Mouse (Mus musculus) heart, embryonic 11.5 days (tissue): ENCODE results near the gene Zyx. TPM values are rescaled to one million over a fixed set of nuclear protein-coding genes. Genes with fewer than 3 reads are reported as not detected.

Experiments
- ATAC-seq: fragments of 200-750 bp; cut with Nextera tagmentation; replicated peaks from 2 replicates; pipeline ENCODE4 v1.8.0; 2017; ENCODE audit warnings: moderate library complexity; ENCODE audit not compliant: insufficient number of reproducible peaks, low FRiP score, low TSS enrichment
- H3K27ac ChIP-seq: fragments of 300-500 bp; sonication (generic); 2 replicates; pipeline ENCODE4 v1.5.1; 2014; ENCODE audit warnings: mild to moderate bottlenecking, low read depth, low read length
- H3K27me3 ChIP-seq: fragments of 300-500 bp; sonication (generic); 2 replicates; pipeline ENCODE4 v1.6.1; 2014; ENCODE audit warnings: mild to moderate bottlenecking, low read length, mixed read lengths; ENCODE audit not compliant: control insufficient read depth, insufficient read depth
- H3K36me3 ChIP-seq: fragments of 300-500 bp; sonication (generic); 2 replicates; pipeline ENCODE4 v1.6.1; 2014; ENCODE audit warnings: mild to moderate bottlenecking, low read length, moderate library complexity, mixed read lengths; ENCODE audit not compliant: control insufficient read depth, insufficient read depth
- H3K4me1 ChIP-seq: fragments of 300-500 bp; sonication (generic); 2 replicates; pipeline ENCODE4 v1.6.1; 2014; ENCODE audit warnings: low read length; ENCODE audit not compliant: control insufficient read depth, insufficient read depth
- H3K4me2 ChIP-seq: fragments of 300-500 bp; sonication (generic); 2 replicates; pipeline ENCODE4 v1.6.1; 2014; ENCODE audit warnings: mild to moderate bottlenecking, moderate library complexity
- H3K4me3 ChIP-seq: fragments of 300-500 bp; sonication (generic); 2 replicates; pipeline ENCODE4 v1.5.1; 2014; ENCODE audit warnings: low read depth, low read length
- H3K9ac ChIP-seq: fragments of 300-500 bp; sonication (generic); 2 replicates; pipeline ENCODE4 v1.6.1; 2014; ENCODE audit warnings: mild to moderate bottlenecking, low read depth, low read length, moderate library complexity
- H3K9me3 ChIP-seq: fragments of 300-500 bp; sonication (generic); replicated peaks from 2 replicates; pipeline ENCODE4 v1.6.1; 2016; ENCODE audit warnings: low read length; ENCODE audit not compliant: control insufficient read depth
- WGBS: fragments of 180-500 bp; shearing (Covaris S2); extraction: QIAGEN DNeasy Blood & Tissue Kit; methylation state at CpG from one replicate; pipeline ENCODE4 v1.1.7; 2014; ENCODE audit not compliant: insufficient replicate concordance; 5-methylcytosine and 5-hydroxymethylcytosine counted together
- polyA plus RNA-seq: library from polyadenylated mRNA; unstranded; fragments of >200 nt; fragmentation: Nextera tagmentation; extraction: Ambion mirVana; gene quantifications from 2 replicates; pipeline ENCODE4 v1.2.1, GENCODE M21; 2014

Gene Zyx
- polyA plus RNA-seq, 1 experiment from 2014 or later: 159 TPM

DNA sequence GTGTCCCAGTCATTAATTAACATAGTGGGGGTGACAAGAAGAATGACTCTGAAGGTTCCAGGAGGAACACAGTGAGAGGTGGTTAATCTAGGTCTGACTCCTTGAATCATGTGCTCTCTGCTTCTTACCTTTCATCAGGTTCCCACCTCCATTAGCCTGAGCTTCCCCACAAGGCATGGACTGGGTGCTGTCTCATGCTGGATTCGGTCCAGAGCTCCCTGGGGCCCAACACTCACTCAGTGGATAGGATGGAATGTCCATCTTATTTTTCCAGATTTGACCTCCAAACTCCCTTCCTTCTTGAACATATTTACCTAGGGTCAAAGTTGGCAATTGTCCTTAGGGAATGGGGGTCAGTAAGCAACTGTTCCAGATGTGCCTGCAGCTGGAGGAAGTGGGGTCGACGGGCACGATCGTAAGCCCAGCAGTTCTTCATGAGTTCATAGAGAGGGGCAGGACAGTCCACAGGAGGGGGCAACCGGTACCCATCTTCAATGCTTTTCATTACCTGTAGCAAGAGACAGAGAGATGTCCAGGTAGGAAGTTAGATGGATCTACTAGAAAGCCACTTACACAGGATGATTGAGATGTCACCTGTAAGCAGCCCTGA lies 10.9 kb downstream of the Zyx start:
- Histone ChIP-seq H3K9me3 (no peaks in the 10 kb centered on the region), H3K27ac (peak overlapping the region; percentile 66; the same call in 1 of the 2 replicates), H3K4me1 (peaks cover 49% of the 10 kb centered on the region), H3K9ac (no peak overlapping the region), H3K36me3 (peaks cover 40% of the 10 kb centered on the region), H3K4me2 (no peak overlapping the region), H3K4me3 (no peak overlapping the region), H3K27me3 (no peaks in the 10 kb centered on the region)
- 81% methylated on average over 6 of the region's 6 CpGs for WGBS
- ATAC-seq: no peak

DNA sequence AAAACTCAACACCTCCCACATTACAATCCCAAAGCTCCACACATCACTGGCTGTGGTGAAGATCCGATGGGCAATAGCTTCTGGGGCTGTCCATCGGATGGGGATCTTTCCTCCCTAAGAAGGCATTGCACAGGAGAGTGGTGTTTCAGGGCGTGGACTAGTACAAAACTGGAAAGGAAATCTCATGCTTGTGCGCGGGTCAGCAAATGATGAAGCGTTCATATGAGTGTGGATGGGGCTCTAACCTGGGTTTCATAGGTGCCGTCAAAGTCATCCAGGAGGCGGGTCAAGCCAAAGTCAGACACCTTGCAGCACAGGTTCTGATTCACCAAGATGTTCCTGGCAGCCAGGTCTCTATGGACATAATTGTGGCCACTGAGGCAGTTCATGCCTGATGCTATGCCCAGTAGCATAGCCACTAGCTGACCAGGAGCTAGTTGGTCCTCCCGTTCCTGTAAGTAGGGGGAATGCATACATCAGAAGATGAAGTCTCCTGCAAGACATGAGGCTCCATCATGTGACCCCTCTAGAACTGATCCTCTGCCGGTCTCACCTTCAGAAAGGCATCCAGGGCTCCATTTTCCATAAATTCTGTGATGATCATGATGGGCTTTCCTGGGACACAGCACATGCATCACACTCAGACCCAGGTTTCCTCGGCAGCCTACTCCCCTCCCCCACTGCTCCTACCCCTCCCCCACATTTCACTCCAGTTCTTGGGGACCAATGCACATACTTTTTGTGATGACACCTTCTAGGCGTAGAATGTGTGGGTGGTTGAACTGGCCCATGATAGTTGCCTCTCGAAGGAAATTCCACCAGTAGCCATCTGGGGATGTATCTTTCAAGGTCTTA lies 11.8 kb downstream of the Zyx start:
- Histone ChIP-seq H3K36me3 (peaks cover 32% of the 10 kb centered on the region), H3K27me3 (no peaks in the 10 kb centered on the region), H3K27ac (no peak overlapping the region), H3K4me1 (peaks cover 42% of the 10 kb centered on the region), H3K4me2 (no peak overlapping the region), H3K9ac (no peak overlapping the region), H3K9me3 (no peaks in the 10 kb centered on the region), H3K4me3 (no peak overlapping the region)
- 87% methylated on average over 13 of the region's 13 CpGs for WGBS
- ATAC-seq: no peak

DNA sequence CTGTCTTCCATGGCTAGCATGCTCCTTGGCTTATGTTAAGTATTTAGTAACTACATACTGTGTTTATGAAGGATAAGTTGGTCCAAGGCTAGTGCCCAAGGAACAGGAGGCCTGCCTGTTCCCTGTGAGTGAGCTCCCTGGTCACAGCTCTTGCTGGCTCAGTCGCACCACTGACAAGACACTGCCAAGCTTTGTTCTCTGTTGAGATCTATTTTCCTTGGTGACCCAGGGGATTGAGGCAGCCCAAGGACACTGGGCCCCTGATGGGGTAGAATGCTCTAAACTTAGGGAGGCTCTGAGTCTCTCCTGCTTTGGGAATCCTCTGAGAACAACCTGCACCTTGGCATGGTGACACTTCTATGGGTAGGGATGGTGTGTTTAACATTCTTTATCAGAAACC lies 12.6 kb downstream of the Zyx start:
- WGBS: 57% methylated on average over 1 of the region's 1 CpGs
- peaks cover 24% of the 10 kb centered on the region for H3K36me3 ChIP-seq
- no peak for ATAC-seq
- no peaks in the 10 kb centered on the region for H3K27me3 ChIP-seq
- H3K4me1 ChIP-seq: peaks cover 42% of the 10 kb centered on the region
- no peak overlapping the region for H3K27ac ChIP-seq
- H3K4me3 ChIP-seq: no peak overlapping the region
- no peak overlapping the region; the same call in 1 of the 2 replicates for H3K9ac ChIP-seq
- H3K9me3 ChIP-seq: no peaks in the 10 kb centered on the region
- no peak overlapping the region for H3K4me2 ChIP-seq

DNA sequence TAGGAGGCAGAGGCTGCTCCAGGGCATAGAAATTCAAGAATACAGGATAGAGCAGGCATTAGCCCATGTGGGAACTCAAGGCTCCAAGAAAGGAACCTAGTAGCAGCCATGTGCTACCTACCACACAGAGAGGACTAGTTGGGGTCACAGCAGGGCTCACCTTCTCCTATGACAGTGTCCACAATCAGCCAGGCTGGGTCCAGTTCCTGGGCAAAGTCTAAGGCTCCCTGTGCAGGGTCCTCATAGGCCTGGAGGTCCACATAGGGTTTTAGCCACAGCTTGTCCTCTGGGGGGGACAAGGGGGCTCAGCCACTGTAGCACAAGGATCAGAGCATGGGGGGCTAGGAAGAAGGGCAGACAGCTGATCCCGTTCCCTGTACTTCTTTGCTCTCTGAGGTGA lies 13.1 kb downstream of the Zyx start:
- ATAC-seq: no peak
- no peaks in the 10 kb centered on the region for H3K27me3 ChIP-seq
- no peak overlapping the region for H3K4me3 ChIP-seq
- H3K9me3 ChIP-seq: no peaks in the 10 kb centered on the region
- H3K4me1 ChIP-seq: peaks cover 38% of the 10 kb centered on the region
- H3K36me3 ChIP-seq: peaks cover 20% of the 10 kb centered on the region
- peak overlapping the region; percentile 41; the same call in 1 of the 2 replicates for H3K27ac ChIP-seq
- no peak overlapping the region for H3K4me2 ChIP-seq
- H3K9ac ChIP-seq: peak overlapping the region; percentile 34; the same call in 1 of the 2 replicates
- WGBS: 62% methylated on average over 1 of the region's 1 CpGs

DNA sequence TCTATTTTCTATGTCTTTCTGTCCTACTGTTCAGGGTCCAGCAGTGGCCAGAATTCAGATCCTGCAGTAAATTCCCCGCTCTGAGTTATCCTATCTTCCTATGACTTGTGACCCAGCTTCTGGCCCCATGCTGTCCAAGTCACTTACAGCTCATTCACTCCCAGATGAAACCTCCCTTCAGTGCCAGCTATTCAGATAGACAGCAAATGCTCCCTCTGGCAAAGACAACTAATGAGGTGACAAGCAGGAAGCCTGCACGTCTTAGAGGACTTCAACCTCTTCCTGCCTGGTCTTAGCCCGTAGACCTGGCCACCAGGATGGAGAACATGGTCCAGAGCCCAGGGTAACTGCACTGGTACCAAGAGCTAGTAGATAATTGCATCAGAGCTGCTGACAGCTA lies 13.5 kb downstream of the Zyx start:
- H3K4me3 ChIP-seq: no peak overlapping the region
- ATAC-seq: no peak
- 35% methylated on average over 3 of the region's 3 CpGs for WGBS
- H3K27ac ChIP-seq: no peak overlapping the region
- H3K36me3 ChIP-seq: peaks cover 15% of the 10 kb centered on the region
- H3K9me3 ChIP-seq: no peaks in the 10 kb centered on the region
- peaks cover 33% of the 10 kb centered on the region for H3K4me1 ChIP-seq
- no peak overlapping the region for H3K9ac ChIP-seq
- H3K4me2 ChIP-seq: no peak overlapping the region
- H3K27me3 ChIP-seq: no peaks in the 10 kb centered on the region

DNA sequence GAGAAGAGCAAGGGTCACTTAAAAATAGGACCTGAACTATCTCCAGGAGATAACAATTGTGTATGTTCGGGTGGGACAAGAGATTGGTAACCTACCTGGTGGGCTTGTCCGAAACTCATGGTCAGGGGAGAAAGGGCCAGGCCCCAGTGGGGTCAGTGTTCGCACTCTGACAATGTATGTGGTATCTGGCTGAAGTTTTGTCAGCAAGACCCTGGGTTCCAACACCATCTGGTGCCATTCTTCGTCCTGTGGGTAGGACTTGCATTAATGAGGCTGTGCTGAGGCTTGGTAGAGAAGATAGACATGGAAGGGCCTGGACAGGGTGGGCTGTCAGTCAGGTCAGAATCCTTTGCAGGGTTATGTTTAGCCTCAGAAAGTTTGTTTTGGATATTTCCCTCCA lies 14.6 kb downstream of the Zyx start:
- ATAC-seq: no peak
- 63% methylated on average over 4 of the region's 4 CpGs for WGBS
- H3K4me1 ChIP-seq: peaks cover 30% of the 10 kb centered on the region

DNA sequence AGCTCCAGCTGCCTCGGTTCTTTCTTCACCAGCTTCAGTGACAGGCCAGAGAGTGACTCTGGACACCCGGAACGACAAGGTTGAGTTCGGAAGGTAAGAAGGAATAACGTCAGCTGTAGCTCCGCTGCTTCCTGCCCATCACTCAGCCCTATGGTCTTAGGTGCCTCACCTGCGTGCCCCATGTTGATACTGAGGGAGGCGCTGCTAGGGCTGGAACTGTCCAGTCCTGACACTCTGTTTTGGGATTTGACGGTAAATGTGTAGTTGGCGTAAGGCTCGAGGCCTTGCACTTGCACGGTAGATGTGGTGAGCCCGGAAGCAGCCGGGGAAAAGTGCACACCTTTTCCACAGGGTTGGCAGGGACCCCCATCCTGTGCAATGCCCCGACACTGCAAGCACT lies 15.2 kb downstream of the Zyx start:
- Histone ChIP-seq H3K9ac (no peak overlapping the region), H3K9me3 (no peaks in the 10 kb centered on the region), H3K4me1 (peaks cover 28% of the 10 kb centered on the region), H3K27ac (no peak overlapping the region), H3K4me3 (no peak overlapping the region), H3K36me3 (peaks cover 10% of the 10 kb centered on the region; the same call in 1 of the 2 replicates), H3K4me2 (no peak overlapping the region), H3K27me3 (no peaks in the 10 kb centered on the region)
- WGBS: 84% methylated on average over 15 of the region's 15 CpGs
- no peak for ATAC-seq

More for the DNA sequence above, 14.6 kb downstream of the Zyx start:
- Histone ChIP-seq H3K27ac (no peak overlapping the region), H3K4me3 (no peak overlapping the region), H3K9ac (no peak overlapping the region), H3K9me3 (no peaks in the 10 kb centered on the region), H3K4me2 (no peak overlapping the region), H3K36me3 (peaks cover 10% of the 10 kb centered on the region; the same call in 1 of the 2 replicates), H3K27me3 (no peaks in the 10 kb centered on the region)

DNA sequence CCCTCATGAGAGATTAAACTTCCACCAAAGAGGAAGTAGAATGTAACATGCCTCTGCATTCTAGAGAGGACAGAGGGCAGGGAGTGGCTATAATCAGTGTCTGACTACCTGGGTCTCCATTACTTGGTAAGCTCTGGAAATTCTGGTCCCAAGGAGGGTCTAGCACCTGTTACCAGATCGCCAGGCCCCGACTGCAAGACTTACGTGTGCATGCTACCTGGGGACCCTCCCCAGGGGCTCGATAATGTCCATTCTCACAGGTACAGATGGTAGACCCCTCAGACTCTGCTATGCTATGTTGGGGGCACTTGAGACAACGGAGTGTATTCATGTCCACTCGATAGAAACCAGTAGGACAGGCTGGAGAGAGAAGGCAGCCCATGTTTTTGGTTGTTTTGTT lies 15.8 kb downstream of the Zyx start:
- no peaks in the 10 kb centered on the region for H3K27me3 ChIP-seq
- no peak for ATAC-seq
- H3K4me3 ChIP-seq: no peak overlapping the region
- no peak overlapping the region for H3K4me2 ChIP-seq
- H3K4me1 ChIP-seq: peaks cover 25% of the 10 kb centered on the region
- H3K27ac ChIP-seq: no peak overlapping the region
- H3K9me3 ChIP-seq: no peaks in the 10 kb centered on the region
- peaks cover 8% of the 10 kb centered on the region; the same call in 1 of the 2 replicates for H3K36me3 ChIP-seq
- H3K9ac ChIP-seq: no peak overlapping the region
- 89% methylated on average over 6 of the region's 6 CpGs for WGBS
